ENCODE assay signal across 17 mouse cellular contexts in genomic region chr10:71169171-71169570, GRCm38 (mm10). TPM values are rescaled to one million over a fixed set of nuclear protein-coding genes. Genes with fewer than 3 reads are reported as not detected.
"Had no signal": no experiment of that assay in that cellular context is flagged by ENCODE, and none has a peak within 500 bp of the region (broad histone marks: within the 10 kb centered on the region; RNA-seq: fewer than 3 reads in every experiment).

No protein-coding gene starts in this region.

- H3K9ac ChIP-seq: neural tube, embryonic 13.5 days; neural tube, embryonic 15.5 days; stomach, embryonic 15.5 days had no signal

- H3K9me3 ChIP-seq: neural tube, embryonic 13.5 days; neural tube, embryonic 15.5 days had no signal

- DNase-seq: retina, postnatal 1 day; right cerebral cortex, adult 18-20 months; right cerebral cortex, postnatal 14 days; right cerebral cortex, postnatal 25 days; right cerebral cortex, postnatal 4 days; spleen, adult 18-20 months; thymus, adult 18-20 months; thymus, adult 2 months; thymus, postnatal 14 days; thymus, postnatal 25 days; thymus, postnatal 36 days; thymus, postnatal 4 days had no signal

- H3K27ac ChIP-seq: neural tube, embryonic 13.5 days; neural tube, embryonic 15.5 days; stomach, embryonic 15.5 days; stomach, postnatal 0 days had no signal

- H3K4me2 ChIP-seq: neural tube, embryonic 13.5 days; neural tube, embryonic 15.5 days; stomach, embryonic 15.5 days had no signal

- H3K27me3 ChIP-seq: neural tube, embryonic 13.5 days; neural tube, embryonic 15.5 days; stomach, embryonic 15.5 days had no signal

- H3K4me1 ChIP-seq: neural tube, embryonic 13.5 days; neural tube, embryonic 15.5 days; stomach, embryonic 15.5 days had no signal

- H3K4me3 ChIP-seq: neural tube, embryonic 13.5 days; neural tube, embryonic 15.5 days; stomach, embryonic 15.5 days had no signal

- H3K36me3 ChIP-seq: neural tube, embryonic 13.5 days; neural tube, embryonic 15.5 days had no signal

RNA-seq across cellular contexts. Expression of gene Bicc1, which starts 9.7 kb away (rescaled TPM):
- total RNA-seq: neutrophil, adult 5-6 weeks had no signal
